Mouse (Mus musculus) ES-Bruce4 (cell line): ENCODE results near the gene Olfr424.

Experiments
- CTCF ChIP-seq: IDR thresholded peaks from one replicate; pipeline ENCODE4 v1.8.1; 2011; ENCODE audit warnings: low read depth, low read length
- EP300 ChIP-seq: IDR thresholded peaks from 2 replicates; pipeline ENCODE4 v1.6.1; 2011; ENCODE audit warnings: low read depth, low read length; ENCODE audit not compliant: insufficient read depth
- POLR2A ChIP-seq: IDR thresholded peaks from one replicate; pipeline ENCODE4 v1.8.1; 2011; ENCODE audit warnings: low read length; ENCODE audit not compliant: insufficient read depth

- TF ChIP-seq CTCF (no peak), EP300 (no peak), POLR2A (no peak)
These were observed 27.6 kb upstream of the Olfr424 start for GRCm38 (mm10) chr1:174103735-174104134.
